In genomic region chr17:49468223-49468622, GRCm38 (mm10) we compare ENCODE assay signal across 8 mouse cellular contexts. TPM values are rescaled to one million over a fixed set of nuclear protein-coding genes. Genes with fewer than 3 reads are reported as not detected.
DNase-seq lines count a peak whose midpoint lies in the region; ATAC-seq and TF ChIP-seq lines count a peak whose summit lies in the region.

No protein-coding gene starts in this region.

- H3K4me3 ChIP-seq in ES-Bruce4 (ENCODE audit: low read depth, low read length), result no peak overlapping the region
- H3K4me3 ChIP-seq in embryonic facial prominence, embryonic 11.5 days (ENCODE audit: low read depth, low read length), result no peak overlapping the region
- H3K4me3 ChIP-seq in liver, embryonic 14.5 days (ENCODE audit: insufficient read depth in 1 of 2, low read depth in 2 of 2, low read length in 2 of 2), result no peak overlapping the region

- no peaks in the 10 kb centered on the region for H3K36me3 ChIP-seq in ES-Bruce4 (ENCODE audit: control insufficient read depth, insufficient read depth, low read length, poor library complexity, severe bottlenecking)
- no peaks in the 10 kb centered on the region for H3K36me3 ChIP-seq in embryonic facial prominence, embryonic 11.5 days (replicated peaks; ENCODE audit: control insufficient read depth, insufficient read depth, low read depth, low read length)
- H3K36me3 ChIP-seq in liver, embryonic 14.5 days (replicated peaks; ENCODE audit: control insufficient read depth, insufficient read depth, low read depth), result no peaks in the 10 kb centered on the region

- no peak overlapping the region for H3K4me2 ChIP-seq in embryonic facial prominence, embryonic 11.5 days (ENCODE audit: low read depth, low read length)
- H3K4me2 ChIP-seq in liver, embryonic 14.5 days (ENCODE audit: low read depth), result no peak overlapping the region

- H3K4me1 ChIP-seq in ES-Bruce4 (ENCODE audit: control insufficient read depth, insufficient read depth, low read length), result no peaks in the 10 kb centered on the region
- no peaks in the 10 kb centered on the region for H3K4me1 ChIP-seq in embryonic facial prominence, embryonic 11.5 days (ENCODE audit: control insufficient read depth, insufficient read depth, low read length)
- peaks cover 4 to 6% of the 10 kb centered on the region in 2 experiments; a peak in 3 of 4 replicates for H3K4me1 ChIP-seq in liver, embryonic 14.5 days (replicated peaks; ENCODE audit: control insufficient read depth in 2 of 2, insufficient read depth in 2 of 2, low read length in 1 of 2)

- no peak overlapping the region for H3K27ac ChIP-seq in ES-Bruce4 (ENCODE audit: insufficient read depth, low read length)
- no peak overlapping the region for H3K27ac ChIP-seq in embryonic facial prominence, embryonic 11.5 days (replicated peaks; ENCODE audit: low read depth, low read length)
- no peak overlapping the region for H3K27ac ChIP-seq in liver, embryonic 14.5 days

- TF ChIP-seq EP300 in ES-Bruce4 (IDR thresholded peaks at IDR 0.05; ENCODE audit: insufficient read depth, low read depth, low read length), result no peak
- no peak for TF ChIP-seq EP300 in liver, embryonic 14.5 days (IDR thresholded peaks at IDR 0.05; ENCODE audit: low read depth)

- H3K9me3 ChIP-seq in ES-Bruce4 (replicated peaks; ENCODE audit: control insufficient read depth, insufficient read depth, low read length, poor library complexity, severe bottlenecking), result no peaks in the 10 kb centered on the region
- no peaks in the 10 kb centered on the region for H3K9me3 ChIP-seq in embryonic facial prominence, embryonic 11.5 days (replicated peaks; ENCODE audit: control insufficient read depth, low read length)
- no peaks in the 10 kb centered on the region for H3K9me3 ChIP-seq in liver, embryonic 14.5 days (ENCODE audit: control insufficient read depth, low read length)

- 29% methylated on average over 4 of the region's 4 CpGs for WGBS in embryonic facial prominence, embryonic 11.5 days
- 22% methylated on average over 4 of the region's 4 CpGs for WGBS in liver, embryonic 14.5 days (ENCODE audit: insufficient replicate concordance)

- TF ChIP-seq POLR2A in ES-Bruce4 (IDR thresholded peaks at IDR 0.05; ENCODE audit: insufficient read depth, low read length), result no peak

- peak; percentile 58 for DNase-seq in adrenal gland, postnatal 4 days (ENCODE audit: low spot score in 2 of 2)
- DNase-seq in embryonic facial prominence, embryonic 11.5 days (ENCODE audit: low spot score), result peak; percentile 73
- DNase-seq in heart, adult 9 months (ENCODE audit: low spot score in 2 of 2), result peak; percentile 46 to 68
- peak; percentile 82 for DNase-seq in kidney, postnatal 14 days
- DNase-seq in liver, embryonic 14.5 days (ENCODE audit: low read depth in 3 of 3, low spot score in 3 of 3), result peak; percentile 7 to 41 (median 16)
- DNase-seq in retina, embryonic 14.5 days (ENCODE audit: low spot score), result peak; percentile 79
- peak; percentile 74 for DNase-seq in urinary bladder, postnatal 14 days (ENCODE audit: low spot score)

- peak; percentile 85 for TF ChIP-seq CTCF in ES-Bruce4 (IDR thresholded peaks at IDR 0.05; ENCODE audit: low read depth, low read length)
- peak; percentile 98 for TF ChIP-seq CTCF in liver, embryonic 14.5 days (IDR thresholded peaks at IDR 0.05; ENCODE audit: low read depth)

- no peaks in the 10 kb centered on the region for H3K27me3 ChIP-seq in ES-Bruce4 (ENCODE audit: control insufficient read depth, insufficient read depth, low read length, poor library complexity, severe bottlenecking)
- no peaks in the 10 kb centered on the region for H3K27me3 ChIP-seq in embryonic facial prominence, embryonic 11.5 days (ENCODE audit: control insufficient read depth, insufficient read depth, low read length)
- no peaks in the 10 kb centered on the region for H3K27me3 ChIP-seq in liver, embryonic 14.5 days (ENCODE audit: control insufficient read depth, insufficient read depth, low read length)

- no peak overlapping the region for H3K9ac ChIP-seq in ES-Bruce4 (ENCODE audit: low read depth, poor library complexity, severe bottlenecking)
- H3K9ac ChIP-seq in embryonic facial prominence, embryonic 11.5 days (replicated peaks; ENCODE audit: low read length), result no peak overlapping the region
- no peak overlapping the region for H3K9ac ChIP-seq in liver, embryonic 14.5 days (replicated peaks)

- no peak for ATAC-seq in embryonic facial prominence, embryonic 11.5 days (replicated peaks; ENCODE audit: insufficient number of reproducible peaks, low FRiP score, low TSS enrichment, low read depth)
- no peak for ATAC-seq in liver, embryonic 14.5 days (ENCODE audit: insufficient read depth)

RNA-seq across cellular contexts. Expression of gene Mocs1, which starts 40.1 kb away (rescaled TPM):
- polyA plus RNA-seq in ES-Bruce4 (2011; ENCODE audit: insufficient read depth, insufficient read length, low read depth, missing spikeins), result 14.8 and 15.0 TPM in 2 replicates
- 10 to 100 TPM; 49.9 to 58.4 TPM for total RNA-seq in adrenal gland, postnatal 4 days (2021)
- polyA plus RNA-seq in embryonic facial prominence, embryonic 11.5 days (2014; fragmentation: Nextera tagmentation; extraction: Ambion mirVana), result 6.0 and 6.1 TPM in 2 replicates
- polyA plus RNA-seq in liver, embryonic 14.5 days (2012; rRNA removed), result 16.2 and 17.4 TPM in 2 replicates
- 8.0 and 10.3 TPM in 2 replicates for polyA plus RNA-seq in liver, embryonic 14.5 days (2014; fragmentation: Nextera tagmentation; extraction: Ambion mirVana)

Comparison
In these comparisons a context has a peak if more than half of its experiments do, and no peak if none do; other contexts are left out.
1. DNase-seq: peak in every context shown above with its lines; median percentile 82 in kidney, postnatal 14 days; 79 in retina, embryonic 14.5 days; 74 in urinary bladder, postnatal 14 days; 73 in embryonic facial prominence, embryonic 11.5 days; 58 in adrenal gland, postnatal 4 days; 57 in heart, adult 9 months; 16 in liver, embryonic 14.5 days.